Comparison of ENCODE assay signal across 8 mouse cellular contexts in genomic region chr8:45507634-45508321, GRCm38 (mm10). TPM values are rescaled to one million over a fixed set of nuclear protein-coding genes. Genes with fewer than 3 reads are reported as not detected.
DNase-seq lines count a peak whose midpoint lies in the region; ATAC-seq and TF ChIP-seq lines count a peak whose summit lies in the region.

Gene Sorbs2, plus strand, starts transcription at chr8:45507788.

- peak within 1 kb of the TSS; percentile 63 for H3K9ac ChIP-seq in hindbrain, embryonic 15.5 days
- H3K9ac ChIP-seq in limb, embryonic 15.5 days: 0 out of 2 replicates have a peak within 1 kb of the TSS, but pooled peaks have one; percentile 10
- no peak within 1 kb of the TSS for H3K9ac ChIP-seq in stomach, embryonic 14.5 days (replicated peaks; ENCODE audit: low read depth, low read length)

- WGBS in kidney, adult 2 months: 35% methylated on average over 16 of the region's 16 CpGs
- 3% methylated on average over 16 of the region's 16 CpGs for WGBS in hindbrain, embryonic 15.5 days
- 14% methylated on average over 16 of the region's 16 CpGs for WGBS in limb, embryonic 15.5 days
- WGBS in stomach, embryonic 14.5 days: 19% methylated on average over 16 of the region's 16 CpGs

- no peak within 1 kb of the TSS for H3K27ac ChIP-seq in kidney, adult 2 months (ENCODE audit: insufficient read depth, low read depth, low read length)
- H3K27ac ChIP-seq in hindbrain, embryonic 15.5 days (replicated peaks): peak within 1 kb of the TSS; percentile 93
- no peak within 1 kb of the TSS for H3K27ac ChIP-seq in limb, embryonic 15.5 days
- 0 out of 2 replicates have a peak within 1 kb of the TSS, but pooled peaks have one; percentile 1 for H3K27ac ChIP-seq in stomach, embryonic 14.5 days (ENCODE audit: low read length)

- H3K4me2 ChIP-seq in hindbrain, embryonic 15.5 days: peak within 1 kb of the TSS; percentile 58
- H3K4me2 ChIP-seq in limb, embryonic 15.5 days: peak within 1 kb of the TSS; percentile 43
- peak within 1 kb of the TSS; percentile 39 for H3K4me2 ChIP-seq in stomach, embryonic 14.5 days (replicated peaks; ENCODE audit: low read depth, low read length)

- no peaks in the 10 kb centered on the region for H3K4me1 ChIP-seq in kidney, adult 2 months (ENCODE audit: control insufficient read depth, insufficient read depth, low read length)
- H3K4me1 ChIP-seq in hindbrain, embryonic 15.5 days (replicated peaks): peaks cover 20% of the 10 kb centered on the region
- peaks cover 7% of the 10 kb centered on the region; the same call in 1 of the 2 replicates for H3K4me1 ChIP-seq in limb, embryonic 15.5 days
- H3K4me1 ChIP-seq in stomach, embryonic 14.5 days (ENCODE audit: control insufficient read depth, insufficient read depth, low read length): no peaks in the 10 kb centered on the region

- no peaks in the 10 kb centered on the region for H3K9me3 ChIP-seq in hindbrain, embryonic 15.5 days
- H3K9me3 ChIP-seq in limb, embryonic 15.5 days: no peaks in the 10 kb centered on the region
- no peaks in the 10 kb centered on the region for H3K9me3 ChIP-seq in stomach, embryonic 14.5 days (ENCODE audit: control insufficient read depth, low read depth, low read length)

- no peak for TF ChIP-seq CTCF in kidney, adult 2 months (conservative IDR thresholded peaks at IDR 0.05; ENCODE audit: insufficient read depth, insufficient read length, low read depth, low read length)

- peak; percentile 93 for ATAC-seq in hindbrain, embryonic 15.5 days (ENCODE audit: low FRiP score, low read depth)
- ATAC-seq in limb, embryonic 15.5 days (ENCODE audit: insufficient number of reproducible peaks, low FRiP score, low TSS enrichment, low read depth): no peak
- no peak for ATAC-seq in stomach, embryonic 14.5 days (ENCODE audit: insufficient number of reproducible peaks, insufficient read depth, low FRiP score, low read depth)

- H3K36me3 ChIP-seq in kidney, adult 2 months (ENCODE audit: control insufficient read depth, insufficient read depth, low read length): no peaks in the 10 kb centered on the region
- no peaks in the 10 kb centered on the region for H3K36me3 ChIP-seq in hindbrain, embryonic 15.5 days
- no peaks in the 10 kb centered on the region for H3K36me3 ChIP-seq in limb, embryonic 15.5 days
- no peaks in the 10 kb centered on the region for H3K36me3 ChIP-seq in stomach, embryonic 14.5 days (ENCODE audit: control insufficient read depth, insufficient read depth, low read length)

- no peak for TF ChIP-seq POLR2A in kidney, adult 2 months (IDR thresholded peaks at IDR 0.05; ENCODE audit: low read depth, low read length)

- DNase-seq in kidney, adult 2 months: no peak
- DNase-seq in kidney, adult 11 months: no peak
- DNase-seq in cerebellum, postnatal 4 days (ENCODE audit: low spot score in 2 of 2): peak; percentile 10 to 24
- DNase-seq in gastrocnemius, adult 18-20 months (ENCODE audit: low spot score): no peak
- DNase-seq in thymus, postnatal 0 days (ENCODE audit: low spot score): no peak

- no peaks in the 10 kb centered on the region for H3K27me3 ChIP-seq in kidney, adult 2 months (replicated peaks; ENCODE audit: control insufficient read depth, insufficient read depth, low read length)
- no peaks in the 10 kb centered on the region for H3K27me3 ChIP-seq in hindbrain, embryonic 15.5 days
- H3K27me3 ChIP-seq in limb, embryonic 15.5 days: no peaks in the 10 kb centered on the region
- no peaks in the 10 kb centered on the region for H3K27me3 ChIP-seq in stomach, embryonic 14.5 days (ENCODE audit: control insufficient read depth, insufficient read depth, low read length)

- no peak within 1 kb of the TSS for H3K4me3 ChIP-seq in kidney, adult 2 months (ENCODE audit: insufficient read depth, low read depth, low read length)
- H3K4me3 ChIP-seq in hindbrain, embryonic 15.5 days: peak within 1 kb of the TSS; percentile 61
- H3K4me3 ChIP-seq in limb, embryonic 15.5 days: peak within 1 kb of the TSS; percentile 29
- peak within 1 kb of the TSS; percentile 19 for H3K4me3 ChIP-seq in stomach, embryonic 14.5 days (ENCODE audit: low read depth, low read length)

RNA-seq across cellular contexts. Expression of gene Sorbs2, which starts in this region (rescaled TPM):
- 13.9 and 22.1 TPM in 2 replicates for polyA plus RNA-seq in kidney, adult 2 months (2012; rRNA removed)
- total RNA-seq in gastrocnemius, adult 18-20 months (2021): 10 to 100 TPM; 60.1 to 97.5 TPM
- polyA plus RNA-seq in hindbrain, embryonic 15.5 days (2015; fragmentation: Nextera tagmentation; extraction: Ambion mirVana): 52.0 and 54.5 TPM in 2 replicates
- 34.9 and 40.6 TPM in 2 replicates for polyA plus RNA-seq in limb, embryonic 15.5 days (2015; fragmentation: Nextera tagmentation; extraction: Ambion mirVana)
- polyA plus RNA-seq in stomach, embryonic 14.5 days (2014; fragmentation: Nextera tagmentation; extraction: Ambion mirVana): 32.1 and 35.2 TPM in 2 replicates
- 1.4 and 2.1 TPM in 2 replicates for polyA plus RNA-seq in thymus, postnatal 0 days (2015; fragmentation: Nextera tagmentation; extraction: Ambion mirVana)

Comparison
In these comparisons a context has a peak if more than half of its experiments do, and no peak if none do; other contexts are left out.
1. DNase-seq: peak in cerebellum, postnatal 4 days (2 of 2); none in kidney, adult 2 months (single experiment), kidney, adult 11 months (single experiment), gastrocnemius, adult 18-20 months (single experiment) and thymus, postnatal 0 days (single experiment).
2. H3K27ac ChIP-seq: peak in hindbrain, embryonic 15.5 days (single experiment) and stomach, embryonic 14.5 days (single experiment); none in kidney, adult 2 months (single experiment) and limb, embryonic 15.5 days (single experiment).
3. Peak in every context shown above with its lines, with median percentiles within 50 percentile points of each other: H3K4me2 ChIP-seq.